Mouse (Mus musculus) thymus, adult 2 months (tissue): ENCODE data around the gene Rpusd3. TPM values are rescaled to one million over a fixed set of nuclear protein-coding genes. Genes with fewer than 3 reads are reported as not detected.

Source experiments
- DNase-seq: peaks from one replicate; pipeline ENCODE4 v3.0.0; 2021
- H3K27ac ChIP-seq: fragments of 200-500 bp; 2 replicates; pipeline ENCODE4 v1.5.1; 2012; ENCODE audit warnings: low read length, control low read depth; ENCODE audit not compliant: control insufficient read depth, insufficient read depth
- H3K27me3 ChIP-seq: fragments of 200-500 bp; 2 replicates; pipeline ENCODE4 v1.6.1; 2012; ENCODE audit warnings: mild to moderate bottlenecking, low read length, moderate library complexity, mixed read lengths; ENCODE audit not compliant: control insufficient read depth, insufficient read depth
- H3K36me3 ChIP-seq: fragments of 200-500 bp; 2 replicates; pipeline ENCODE4 v1.6.1; 2012; ENCODE audit warnings: mild to moderate bottlenecking, low read length, moderate library complexity; ENCODE audit not compliant: control insufficient read depth, insufficient read depth
- H3K4me1 ChIP-seq: fragments of 200-500 bp; replicated peaks from 2 replicates; pipeline ENCODE4 v1.6.1; 2012; ENCODE audit warnings: low read length; ENCODE audit not compliant: control insufficient read depth, insufficient read depth
- H3K4me3 ChIP-seq: fragments of 200-500 bp; 2 replicates; pipeline ENCODE4 v1.5.1; 2012; ENCODE audit warnings: mild to moderate bottlenecking, low read length, control low read depth, moderate library complexity; ENCODE audit not compliant: control insufficient read depth, insufficient read depth
- CTCF ChIP-seq: fragments of 200-500 bp; IDR thresholded peaks from 2 replicates; pipeline ENCODE4 v1.5.1; 2012; ENCODE audit warnings: mild to moderate bottlenecking, control low read depth, low read length, moderate library complexity, borderline replicate concordance; ENCODE audit not compliant: control insufficient read depth, poor library complexity, insufficient read depth; ENCODE audit errors: extremely low read depth
- POLR2A ChIP-seq: fragments of 200-500 bp; IDR thresholded peaks from 2 replicates; pipeline ENCODE4 v1.6.1; 2012; ENCODE audit warnings: mild to moderate bottlenecking, low read length, control low read depth, moderate library complexity; ENCODE audit not compliant: control insufficient read depth, poor library complexity, insufficient read depth; ENCODE audit errors: extremely low read depth
- WGBS: fragments of 180-500 bp; shearing (Covaris S2); methylation state at CpG from one replicate; pipeline ENCODE4 v1.1.7; 2018; 5-methylcytosine and 5-hydroxymethylcytosine counted together
- polyA plus RNA-seq: library from polyadenylated mRNA; depleted of rRNA; stranded (reverse); fragments of >200 nt; gene quantifications from 2 replicates; pipeline ENCODE4 v1.2.3, GENCODE M21; 2012

Rpusd3 gene
- polyA plus RNA-seq, 1 experiment = 94.5 TPM

DNA sequence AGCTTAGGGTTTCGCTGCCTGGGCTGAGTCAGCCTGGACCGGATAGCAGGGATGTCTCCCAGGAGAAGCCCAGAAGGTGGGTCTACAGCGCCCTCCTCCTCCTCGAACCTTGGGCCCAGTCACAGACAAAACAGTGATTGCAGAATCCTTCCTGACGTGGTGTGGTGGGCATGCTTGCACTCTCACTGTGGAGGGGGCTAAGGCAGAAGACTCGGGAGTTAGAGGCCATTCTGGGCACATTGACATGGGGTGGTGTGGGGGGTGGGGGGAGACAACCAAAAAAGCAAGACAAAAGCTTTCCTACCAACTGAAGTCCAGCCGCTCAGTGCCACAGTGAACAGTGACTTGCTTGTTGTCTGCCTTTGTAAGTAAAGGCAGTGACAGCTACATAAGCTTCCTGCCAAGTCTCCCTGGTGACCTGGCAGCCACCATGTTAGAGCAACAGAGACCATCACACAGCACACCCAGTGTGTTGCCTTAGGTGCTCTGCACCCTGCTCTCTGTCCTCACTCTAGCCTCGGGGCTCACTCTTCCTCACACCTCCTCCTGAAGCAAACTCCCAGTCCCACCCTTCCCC, 34.7 kb downstream of the Rpusd3 start:
- 94% methylated on average over 8 of the region's 8 CpGs for WGBS
- Histone ChIP-seq H3K36me3 (peaks cover 90% of the 10 kb centered on the region), H3K4me3 (no peak overlapping the region), H3K4me1 (peaks cover 2% of the 10 kb centered on the region; the same call in 1 of the 2 replicates), H3K27ac (no peak overlapping the region), H3K27me3 (no peaks in the 10 kb centered on the region)
- no peak for DNase-seq
- TF ChIP-seq POLR2A (no peak), CTCF (no peak)

- peaks cover 51% of the 10 kb centered on the region for H3K36me3 ChIP-seq
- 97% methylated on average over 11 of the region's 11 CpGs for WGBS
- no peak for DNase-seq
Observed at GRCm38 (mm10) chr6:113380480-113380879, 38.7 kb downstream of the Rpusd3 start.

DNA sequence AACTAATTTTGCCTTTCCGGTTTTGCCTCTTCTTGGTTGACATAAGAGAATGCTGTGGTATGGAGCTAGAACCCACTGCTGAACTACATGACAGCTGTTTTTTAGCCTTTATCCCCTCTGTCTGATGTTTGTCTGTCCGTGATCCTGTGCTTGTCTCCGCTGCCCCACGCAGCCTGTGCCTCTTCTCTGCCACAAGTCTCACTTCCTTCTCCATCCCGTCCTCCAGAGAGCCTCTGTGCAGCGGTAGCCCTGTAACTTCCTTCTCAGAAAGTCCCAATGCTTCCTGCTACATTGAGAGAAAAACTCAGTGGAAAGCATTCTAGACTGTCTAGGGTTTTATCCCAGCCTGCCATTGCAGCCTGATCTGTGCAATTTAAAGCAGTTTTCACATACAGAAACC, 39.9 kb downstream of the Rpusd3 start:
- 3% methylated on average over 6 of the region's 6 CpGs for WGBS
- Histone ChIP-seq H3K4me3 (peak overlapping the region; percentile 35), H3K27me3 (no peaks in the 10 kb centered on the region), H3K27ac (no peak overlapping the region), H3K4me1 (peaks cover 5% of the 10 kb centered on the region; the same call in 1 of the 2 replicates), H3K36me3 (peaks cover 42% of the 10 kb centered on the region)
- no peak for DNase-seq
- TF ChIP-seq POLR2A (no peak), CTCF (no peak)

More at GRCm38 (mm10) chr6:113380480-113380879, 38.7 kb downstream of the Rpusd3 start:
- H3K4me1 ChIP-seq = peaks cover 5% of the 10 kb centered on the region; the same call in 1 of the 2 replicates
- TF ChIP-seq POLR2A (no peak), CTCF (0 out of 2 replicates have a peak, but pooled peaks have one; percentile 13)
- H3K4me3 ChIP-seq = no peak overlapping the region
- H3K27me3 ChIP-seq = no peaks in the 10 kb centered on the region
- H3K27ac ChIP-seq = no peak overlapping the region

DNA sequence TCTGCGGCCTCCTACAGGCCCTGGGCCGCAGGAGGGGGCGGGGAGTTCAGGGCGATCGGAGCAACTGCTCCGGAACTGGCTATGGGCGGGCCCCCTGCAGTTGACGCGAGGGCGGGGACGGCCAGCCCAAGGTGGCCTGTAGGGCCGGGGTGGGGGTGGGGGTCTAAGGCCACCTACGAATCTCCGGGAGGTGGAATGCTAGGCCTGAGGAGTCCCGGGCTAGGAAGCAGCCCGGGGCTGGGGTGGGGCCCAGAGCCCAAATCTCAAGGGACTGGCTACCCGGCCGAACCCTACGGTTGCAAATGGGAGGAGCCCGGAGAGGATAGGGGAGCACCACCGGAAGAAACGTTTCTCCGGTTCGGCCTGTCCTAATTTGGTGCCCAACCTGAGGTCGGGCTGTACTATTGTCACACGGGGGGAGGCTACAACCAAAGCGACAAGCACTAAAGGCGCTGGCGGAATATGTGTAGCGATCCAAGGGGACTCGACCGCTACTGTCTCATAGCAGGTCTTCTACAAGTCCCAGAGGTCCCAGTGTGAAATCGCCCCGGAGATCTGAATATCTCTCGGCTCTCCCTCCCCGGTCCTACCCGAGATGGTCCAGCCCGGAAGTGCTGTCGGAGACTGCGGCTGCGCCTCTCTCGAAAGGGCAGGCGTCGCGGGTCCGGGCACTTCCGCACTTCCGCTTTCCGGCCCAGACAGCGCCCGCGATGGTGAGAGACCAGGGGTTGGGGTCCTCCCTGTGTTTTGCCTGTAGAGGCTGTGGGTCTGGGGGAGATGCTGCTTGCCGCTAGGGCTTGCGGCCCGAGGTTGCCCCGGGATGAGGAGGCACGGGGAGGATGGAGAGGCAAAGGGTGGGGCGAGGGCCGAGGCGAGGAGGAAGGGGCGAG, 41.4 kb downstream of the Rpusd3 start, which contains the start of the genes Tada3 and Arpc4:
Gene Tada3 (minus strand): TSS at position 388 of the 890 bp plus-strand sequence.
Gene Arpc4 (plus strand): TSS at position 620 of the 890 bp plus-strand sequence.
- Histone ChIP-seq H3K27me3 (no peaks in the 10 kb centered on the region), H3K36me3 (peaks cover 32% of the 10 kb centered on the region), H3K4me3 (peak within 1 kb of the TSS; percentile 97), H3K27ac (peak within 1 kb of the TSS; percentile 83), H3K4me1 (peaks cover 5% of the 10 kb centered on the region; the same call in 1 of the 2 replicates)
- under 1% methylated on average over 60 of the region's 61 CpGs for WGBS
- TF ChIP-seq CTCF (0 out of 2 replicates have a peak, but pooled peaks have one; percentile 50), POLR2A (peak; percentile 72)
- peak; percentile 91 for DNase-seq

DNA sequence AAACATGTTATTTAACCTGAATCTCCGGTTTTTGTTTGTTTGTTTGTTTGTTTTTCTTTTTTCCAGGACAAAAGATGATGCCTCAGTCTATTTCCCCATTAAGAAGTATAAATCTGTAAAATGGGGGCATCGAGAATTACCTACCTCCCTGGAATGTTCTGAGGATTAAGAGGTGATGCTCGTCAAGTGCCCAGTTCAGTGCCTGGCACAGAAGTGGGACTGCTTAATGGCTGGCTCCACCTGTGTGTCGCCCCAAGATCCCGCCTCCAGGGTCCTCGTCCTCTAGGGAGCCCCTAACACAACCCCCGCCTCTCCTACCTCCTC, 42.0 kb downstream of the Rpusd3 start:
- no peak for DNase-seq

GRCm38 (mm10) chr6:113373491-113373890, 45.6 kb downstream of the Rpusd3 start:
- DNase-seq = no peak

More for the DNA sequence above, 42.0 kb downstream of the Rpusd3 start:
- Histone ChIP-seq H3K27me3 (no peaks in the 10 kb centered on the region), H3K36me3 (peaks cover 30% of the 10 kb centered on the region), H3K4me1 (peaks cover 5% of the 10 kb centered on the region; the same call in 1 of the 2 replicates), H3K27ac (no peak overlapping the region), H3K4me3 (peak overlapping the region; percentile 97)
- TF ChIP-seq POLR2A = no peak
- no peak for TF ChIP-seq CTCF
- 4% methylated on average over 7 of the region's 7 CpGs for WGBS

More at GRCm38 (mm10) chr6:113373491-113373890, 45.6 kb downstream of the Rpusd3 start:
- 92% methylated on average over 4 of the region's 4 CpGs for WGBS
- Histone ChIP-seq H3K4me1 (no peaks in the 10 kb centered on the region), H3K27me3 (no peaks in the 10 kb centered on the region), H3K4me3 (no peak overlapping the region), H3K36me3 (peaks cover 34% of the 10 kb centered on the region), H3K27ac (no peak overlapping the region)
- TF ChIP-seq POLR2A (no peak), CTCF (no peak)
